Mouse (Mus musculus) heart, adult 9 months (tissue): ENCODE measurements around the gene Pak2.
"Not testable (repeated sequence)": the region's sequence is repeated elsewhere in the genome, so short reads cannot be mapped to it uniquely, and the experiment has no call there.

Experiments used
- DNase-seq, 2 experiments: peaks; one replicate each; pipeline ENCODE4 v3.0.0; 2022; ENCODE audit warnings: low spot score in 2 of 2

The Pak2 gene

DNA sequence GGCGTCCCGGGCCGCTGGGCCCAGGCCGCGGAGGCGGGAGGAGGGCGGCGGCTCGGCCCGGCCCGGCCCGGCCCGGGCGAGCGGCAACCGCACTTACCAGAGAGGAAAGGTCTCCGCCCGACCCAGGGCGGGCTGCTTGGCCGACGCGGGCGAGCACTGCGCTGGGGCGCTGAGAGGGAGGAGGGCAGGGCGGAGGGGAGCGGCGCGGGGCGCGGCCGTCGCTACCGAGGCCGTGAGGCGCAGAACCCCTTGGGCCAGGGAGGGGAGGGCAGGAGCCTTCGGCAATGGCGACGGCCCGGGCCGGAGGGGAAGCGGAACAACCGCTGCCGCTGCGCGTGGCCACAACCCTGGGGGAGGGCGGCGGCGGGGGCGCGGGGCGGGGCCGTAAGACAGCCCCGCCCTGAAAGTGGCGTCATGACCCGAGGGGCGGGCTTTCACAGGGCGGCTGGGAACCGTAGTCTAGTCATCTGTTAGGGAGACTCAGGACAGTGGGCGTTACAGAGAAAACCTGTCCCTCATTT lies at the start of gene Pak2:
Gene Pak2, minus strand, starts transcription at position 352 of the 521 bp plus-strand sequence.
- DNase-seq: peak; percentile 89 to 92

GRCm38 (mm10) chr16:32127046-32127445 lies 47.9 kb upstream of the Pak2 start:
- DNase-seq: no peak

DNA sequence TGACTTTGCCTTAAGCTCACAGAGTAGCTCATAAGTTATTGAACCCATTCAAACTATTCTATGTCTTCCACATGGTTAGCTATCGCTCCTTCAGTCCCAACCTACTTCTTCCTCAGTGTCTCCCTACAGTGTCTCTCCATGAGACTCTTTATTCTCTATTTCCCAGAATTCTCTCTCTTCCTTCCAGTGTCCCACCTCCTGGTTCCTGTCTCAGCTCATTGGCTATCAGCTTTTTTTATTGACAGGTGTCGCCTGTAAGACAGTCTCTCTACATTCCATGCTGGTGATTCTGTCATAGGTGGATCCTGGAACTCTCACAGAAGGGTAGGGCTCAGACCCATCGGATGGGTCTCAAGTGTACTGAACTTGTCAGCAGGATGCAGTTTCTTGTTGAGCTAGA lies 46.2 kb upstream of the Pak2 start:
- no peak for DNase-seq

- DNase-seq: peak in 1 of 2 experiments; percentile 17
Observed at GRCm38 (mm10) chr16:32124444-32125335, 45.5 kb upstream of the Pak2 start.

GRCm38 (mm10) chr16:32124020-32124419 lies 44.9 kb upstream of the Pak2 start:
- no peak for DNase-seq

DNA sequence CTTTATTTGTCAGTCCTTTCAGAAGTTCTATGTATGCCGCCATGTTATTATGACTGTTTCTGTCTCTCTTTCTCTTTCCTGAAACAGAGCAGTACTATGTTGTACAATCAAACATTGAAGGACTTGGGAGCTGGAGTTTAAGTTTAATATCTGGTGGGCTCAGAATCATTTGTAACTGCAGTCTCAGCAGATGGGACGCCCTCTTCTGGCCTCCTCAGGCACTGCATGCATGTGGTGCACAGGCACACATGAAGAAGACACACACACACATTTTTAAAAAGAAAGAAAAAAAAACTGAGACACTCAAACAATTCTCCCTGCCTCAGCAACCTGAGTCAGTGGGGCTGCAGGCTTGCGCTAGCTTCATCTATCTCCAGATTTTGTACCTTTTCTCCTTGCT lies 41.3 kb upstream of the Pak2 start:
- no peak for DNase-seq

DNA sequence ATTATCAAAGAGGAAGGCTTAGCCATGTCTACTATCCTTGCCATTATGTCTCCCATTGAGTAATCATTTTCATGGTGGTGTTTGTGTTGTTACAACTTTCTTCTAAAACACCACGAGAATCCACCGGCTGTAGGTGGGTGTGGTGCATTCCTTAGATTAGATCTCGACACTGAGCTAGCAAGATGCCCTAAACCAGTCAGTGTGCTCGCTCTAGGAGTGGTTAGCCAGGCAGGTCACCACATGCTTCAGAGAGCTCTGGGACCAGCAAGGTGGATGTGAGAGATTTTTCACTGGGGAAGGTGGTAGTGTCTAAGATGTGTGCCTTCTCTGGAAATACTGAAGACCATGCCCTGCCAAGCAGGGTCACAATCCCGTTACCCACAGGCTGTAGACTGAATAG lies 37.0 kb upstream of the Pak2 start:
- DNase-seq: no peak

- DNase-seq: no peak
Observed at GRCm38 (mm10) chr16:32115781-32116180, 36.6 kb upstream of the Pak2 start.

- DNase-seq: peak; percentile 79 to 81
Observed at GRCm38 (mm10) chr16:32114968-32115695, 36.0 kb upstream of the Pak2 start.

- no peak for DNase-seq
Observed at GRCm38 (mm10) chr16:32114406-32114805, 35.3 kb upstream of the Pak2 start.

DNA sequence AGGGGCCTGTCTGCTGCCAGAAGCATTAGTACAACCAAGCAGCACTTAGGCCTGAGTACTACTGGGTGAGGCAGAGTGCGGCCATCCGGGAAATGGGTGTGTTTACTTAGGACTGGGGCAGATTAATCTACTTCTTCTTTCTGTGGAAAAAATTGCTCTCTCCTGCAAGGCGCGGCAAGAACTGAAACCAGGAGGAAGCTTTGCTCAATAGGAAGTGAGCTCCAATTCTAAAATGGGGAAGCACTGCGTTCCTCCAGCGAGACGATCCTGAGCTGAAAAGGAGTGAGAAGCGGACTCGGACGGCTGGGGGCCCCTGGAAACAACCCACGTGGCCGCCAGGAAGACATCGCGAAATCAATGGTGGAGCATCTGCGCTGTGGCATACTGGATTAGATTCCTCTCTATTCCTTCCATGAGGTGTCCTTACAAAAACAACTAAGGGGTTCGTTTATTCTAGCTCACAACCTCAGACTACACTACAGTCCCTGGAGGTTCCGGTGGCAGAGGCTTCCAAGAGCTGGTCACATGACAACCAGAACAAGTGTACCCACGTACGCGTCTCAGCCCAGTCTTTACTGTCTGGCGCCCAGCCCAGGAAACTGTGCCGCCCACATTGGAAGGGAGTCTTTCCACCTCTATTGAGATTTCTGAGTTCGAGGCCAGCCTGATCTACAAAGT lies 34.5 kb upstream of the Pak2 start:
- peak; percentile 67 to 76 for DNase-seq

DNA sequence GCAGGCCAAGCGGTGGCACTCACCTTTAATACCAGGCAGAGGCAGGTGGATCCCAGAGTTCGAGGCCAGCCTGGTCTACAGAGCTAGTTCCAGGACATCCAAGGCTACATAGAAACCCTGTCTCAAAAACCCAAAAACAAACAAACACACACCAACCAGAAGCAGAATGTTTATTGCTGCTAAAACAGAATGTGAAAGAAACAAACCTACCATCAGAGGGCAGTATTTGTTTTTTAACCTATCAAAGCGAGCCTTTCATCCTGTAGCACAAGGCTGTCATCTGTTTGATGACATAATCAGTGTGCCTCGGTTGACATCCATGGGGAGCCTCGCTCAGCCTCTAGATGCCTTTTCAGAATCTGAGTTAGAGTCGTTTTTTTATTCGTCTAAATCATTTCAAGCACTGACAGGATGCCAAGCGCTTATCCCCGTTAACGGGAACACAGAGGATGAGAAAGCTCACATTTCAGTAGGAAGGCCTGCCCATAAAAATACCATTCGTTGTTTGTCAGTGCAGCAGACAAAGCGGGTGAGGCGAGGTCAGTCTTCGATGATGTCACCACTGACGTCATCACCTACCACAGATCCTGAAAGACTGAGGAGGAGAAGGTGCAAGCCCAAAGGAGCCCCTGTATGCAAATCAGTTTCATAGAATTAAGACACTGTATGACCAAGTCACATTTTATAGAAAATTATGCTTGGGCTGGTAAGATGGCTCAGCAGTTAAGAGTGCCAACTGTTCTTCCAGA lies 32.0 kb upstream of the Pak2 start:
- no peak for DNase-seq

DNA sequence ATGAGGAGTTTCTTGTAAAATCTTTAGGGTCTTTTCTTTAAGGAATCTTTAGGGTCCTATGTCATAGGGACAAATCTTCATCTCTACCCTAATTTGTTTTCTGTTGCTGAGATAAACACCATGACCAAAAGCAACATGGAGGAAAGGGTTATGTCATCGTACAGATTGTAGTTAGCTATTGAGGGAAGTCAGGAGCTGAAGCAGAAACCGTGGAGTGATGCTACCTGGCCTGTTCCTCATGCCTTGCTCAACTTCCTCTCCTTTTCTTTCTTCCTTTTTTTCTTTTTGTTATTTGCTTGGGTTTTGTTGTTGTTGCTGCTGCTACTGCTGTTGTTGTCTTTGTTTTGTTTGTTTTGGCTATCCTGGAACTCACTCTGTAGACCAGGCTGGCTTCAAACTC lies 29.4 kb upstream of the Pak2 start:
- no peak for DNase-seq

- no peak for DNase-seq
Observed at GRCm38 (mm10) chr16:32108170-32108569, 29.0 kb upstream of the Pak2 start.

DNA sequence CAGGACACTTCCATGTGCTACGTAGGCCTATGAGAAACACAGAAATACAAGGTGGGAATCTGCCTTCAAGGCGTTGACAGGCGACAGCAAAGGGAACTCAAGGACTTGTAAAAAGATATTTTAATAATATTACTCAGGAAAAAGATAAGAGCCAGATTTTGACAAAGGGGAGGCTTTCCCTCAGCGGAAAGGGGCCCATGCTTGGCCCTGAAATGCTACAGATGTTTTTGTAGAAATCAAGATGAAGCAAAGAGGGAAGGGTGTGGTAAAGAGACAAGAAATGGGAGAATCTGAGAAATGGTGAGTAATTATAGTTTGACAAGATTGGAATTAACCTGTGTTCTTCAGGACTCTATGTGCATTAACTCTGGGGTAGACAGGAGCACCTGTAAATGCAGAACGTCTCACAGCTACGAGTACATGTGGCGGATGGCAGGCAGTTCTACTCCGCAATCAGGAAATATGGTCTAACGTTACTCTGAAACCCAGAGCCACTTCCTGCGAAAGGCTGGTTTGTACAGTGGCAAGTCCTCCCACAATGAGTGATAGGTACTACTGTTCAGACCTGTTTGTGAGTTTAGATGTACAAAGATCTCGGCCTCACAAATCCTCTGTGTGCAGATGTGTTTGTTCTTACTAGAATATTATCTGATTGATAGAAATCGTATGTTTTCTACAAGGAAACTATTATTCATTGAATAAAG lies 28.4 kb upstream of the Pak2 start:
- no peak for DNase-seq

GRCm38 (mm10) chr16:32105698-32106097 lies 26.6 kb upstream of the Pak2 start:
- no peak for DNase-seq

- no peak for DNase-seq
Observed at GRCm38 (mm10) chr16:32102295-32102694, 23.2 kb upstream of the Pak2 start.

GRCm38 (mm10) chr16:32099638-32100150 lies 20.6 kb upstream of the Pak2 start, which contains the start of the genes Pigx and Cep19:
Gene Pigx, minus strand, starts transcription at chr16:32099740.
Gene Cep19, plus strand, starts transcription at chr16:32099800.
- peak; percentile 92 to 95 for DNase-seq

GRCm38 (mm10) chr16:32098897-32099637 lies 19.9 kb upstream of the Pak2 start:
- DNase-seq: peak in 1 of 2 experiments; percentile 14

DNA sequence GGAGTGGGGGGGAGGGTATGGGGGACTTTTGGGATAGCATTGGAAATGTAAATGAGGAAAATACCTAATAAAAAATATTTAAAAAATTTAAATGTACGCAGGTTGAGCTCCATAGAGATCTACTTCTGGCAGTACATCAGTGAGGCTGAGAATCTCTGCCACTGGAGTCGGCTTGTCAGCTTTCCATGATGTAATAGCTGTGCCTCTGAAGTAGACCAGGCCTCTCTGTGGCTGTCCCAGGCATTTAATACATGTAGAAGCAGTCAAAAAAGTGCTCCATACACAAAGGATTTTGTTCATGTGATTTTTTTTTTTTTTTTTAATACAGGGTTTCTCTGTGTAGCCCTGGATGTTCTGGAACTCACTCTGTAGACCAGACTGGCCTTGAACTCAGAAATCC lies 18.6 kb upstream of the Pak2 start:
- not testable (repeated sequence) for DNase-seq
